Mouse (Mus musculus) cerebral cortex, adult 2 months (tissue): ENCODE data around the gene Actr8.

Source experiments
- WGBS: fragments of 180-500 bp; shearing (Covaris S2); methylation state at CpG from one replicate; pipeline ENCODE4 v1.1.7; 2018; 5-methylcytosine and 5-hydroxymethylcytosine counted together

Gene Actr8

DNA sequence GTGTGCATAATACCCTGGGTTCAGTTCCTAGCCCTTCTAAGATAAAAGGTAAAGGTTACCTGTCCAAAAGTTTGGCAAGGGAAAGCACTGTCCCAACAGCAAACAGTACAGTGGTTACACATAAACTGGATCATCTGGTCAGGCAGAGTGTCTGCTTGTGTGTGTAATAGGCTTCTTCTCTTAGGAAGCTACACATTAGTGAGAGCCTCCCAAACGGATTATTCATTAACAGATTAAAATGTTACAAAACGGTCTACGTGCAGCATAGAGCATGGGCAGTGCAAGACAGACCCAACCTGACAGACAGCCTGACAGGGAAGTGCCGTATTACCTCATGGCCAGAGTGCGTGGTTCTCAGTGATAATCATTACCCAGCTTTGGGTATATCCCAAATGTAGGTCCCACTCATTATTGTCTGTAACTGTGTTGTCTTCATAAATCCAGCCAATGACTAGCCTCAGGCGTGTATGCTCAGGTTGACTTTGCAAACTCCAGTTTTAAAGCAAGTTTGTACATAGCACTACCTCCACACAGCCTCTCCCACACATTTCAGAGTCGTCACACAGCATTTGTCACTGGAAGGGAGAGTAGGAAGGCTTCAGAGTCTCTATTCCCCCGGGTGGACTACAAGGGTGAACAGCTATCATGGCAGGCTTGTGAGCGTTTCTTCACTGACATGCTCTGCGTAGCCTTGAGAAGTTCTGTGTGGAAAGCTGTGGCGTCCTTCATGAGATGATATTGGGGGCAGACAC lies 18.0 kb downstream of the Actr8 start:
- WGBS, result 71% methylated on average over 11 of the region's 11 CpGs

DNA sequence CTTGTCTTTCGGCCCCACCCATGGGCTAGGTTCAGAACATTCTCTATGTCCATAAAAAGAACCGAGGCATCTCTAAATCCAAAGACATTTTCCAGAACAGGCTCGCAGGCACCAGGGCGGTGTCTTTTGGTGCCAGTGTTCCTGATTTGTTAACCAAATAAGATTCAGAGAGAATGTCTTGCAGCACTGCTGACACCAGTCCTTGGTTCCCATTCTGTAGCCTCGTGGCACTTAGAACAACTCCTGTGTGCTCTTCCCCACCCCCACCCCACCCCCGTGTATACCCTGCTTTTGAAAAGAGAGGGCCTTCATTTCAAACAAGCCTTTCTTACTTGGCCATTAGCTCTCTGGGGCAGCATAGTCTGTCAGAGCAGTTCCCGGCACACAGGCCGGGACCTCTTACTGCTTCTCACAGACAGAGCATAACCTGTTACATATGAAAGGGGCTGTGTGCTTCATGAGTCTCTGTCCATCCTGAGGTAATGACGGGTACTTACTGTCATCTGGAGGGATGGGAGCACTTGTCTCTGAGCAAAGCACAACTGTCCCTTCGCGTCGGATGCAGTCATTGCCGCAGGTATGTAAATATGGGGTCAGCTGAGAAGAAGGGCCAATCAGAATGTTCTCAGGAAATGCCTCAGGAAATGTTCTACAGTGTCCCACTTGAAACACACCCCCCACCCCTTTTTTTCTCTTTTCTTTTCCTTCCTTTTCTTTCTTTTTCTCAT lies 20.8 kb downstream of the Actr8 start:
- WGBS, result 50% methylated on average over 13 of the region's 13 CpGs

DNA sequence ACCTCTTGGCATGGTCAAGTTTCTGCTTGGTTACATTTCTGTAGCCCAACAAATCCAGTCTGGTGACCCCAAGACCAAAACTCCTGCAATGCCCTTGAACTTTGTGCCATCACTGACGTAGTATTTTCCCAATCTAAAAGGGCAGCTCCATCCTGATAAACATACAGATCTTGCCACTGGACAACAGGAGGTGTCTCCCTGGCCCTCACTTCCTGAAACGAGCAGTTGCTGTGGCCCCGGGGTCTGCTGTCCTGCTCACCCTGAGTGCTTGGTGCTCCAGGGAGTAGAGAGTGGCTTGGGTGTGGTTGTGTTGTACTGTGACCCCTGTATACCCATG lies 21.3 kb downstream of the Actr8 start:
- 71% methylated on average over 3 of the region's 3 CpGs for WGBS

DNA sequence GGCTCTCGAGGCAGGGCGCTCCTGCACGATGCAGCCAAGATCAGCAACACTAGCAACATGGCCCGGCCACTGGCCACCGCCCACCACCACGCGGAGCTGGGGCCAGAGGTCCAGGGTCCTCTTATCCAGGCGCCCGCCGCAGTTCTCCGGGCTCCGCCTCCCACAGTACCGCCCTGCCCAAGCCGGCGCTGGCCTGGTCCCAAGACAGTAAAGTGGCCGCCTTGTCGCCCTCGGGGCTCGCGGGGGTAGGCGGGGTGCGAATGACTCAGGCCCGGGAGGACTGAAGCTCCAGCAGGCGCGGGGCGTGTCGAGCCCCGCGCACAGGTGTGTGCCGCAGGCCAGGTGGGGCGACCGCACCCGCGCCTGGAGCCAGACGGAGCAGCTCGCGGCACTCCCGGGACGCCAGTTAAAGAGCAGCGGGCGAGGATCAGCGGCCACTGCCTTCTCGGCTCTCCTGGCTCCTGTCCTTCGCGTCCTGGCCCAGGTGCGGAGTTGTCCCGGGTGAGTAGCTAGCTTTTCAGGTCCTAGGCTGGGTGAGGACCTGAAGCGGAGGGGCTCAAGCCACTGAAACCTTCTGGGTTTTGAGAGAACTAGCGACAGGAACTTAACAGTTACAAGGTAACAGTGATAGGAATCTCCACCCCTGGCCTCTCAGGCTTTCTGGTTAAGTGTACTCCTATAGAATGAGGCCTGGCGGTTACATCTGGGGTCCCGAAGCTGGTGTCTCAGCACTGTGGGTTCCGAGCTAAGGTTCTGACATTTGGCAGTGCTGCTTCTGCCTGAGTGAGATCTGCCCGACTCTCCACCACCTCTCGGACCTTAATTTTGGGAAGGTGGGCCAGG lies 30.8 kb downstream of the Actr8 start, which contains the start of the genes Il17rb and Chdh:
TSS of gene Il17rb (minus strand) at position 164 of the 843 bp plus-strand sequence.
TSS of gene Chdh (plus strand) at position 291 of the 843 bp plus-strand sequence.
- WGBS, result 14% methylated on average over 54 of the region's 54 CpGs

DNA sequence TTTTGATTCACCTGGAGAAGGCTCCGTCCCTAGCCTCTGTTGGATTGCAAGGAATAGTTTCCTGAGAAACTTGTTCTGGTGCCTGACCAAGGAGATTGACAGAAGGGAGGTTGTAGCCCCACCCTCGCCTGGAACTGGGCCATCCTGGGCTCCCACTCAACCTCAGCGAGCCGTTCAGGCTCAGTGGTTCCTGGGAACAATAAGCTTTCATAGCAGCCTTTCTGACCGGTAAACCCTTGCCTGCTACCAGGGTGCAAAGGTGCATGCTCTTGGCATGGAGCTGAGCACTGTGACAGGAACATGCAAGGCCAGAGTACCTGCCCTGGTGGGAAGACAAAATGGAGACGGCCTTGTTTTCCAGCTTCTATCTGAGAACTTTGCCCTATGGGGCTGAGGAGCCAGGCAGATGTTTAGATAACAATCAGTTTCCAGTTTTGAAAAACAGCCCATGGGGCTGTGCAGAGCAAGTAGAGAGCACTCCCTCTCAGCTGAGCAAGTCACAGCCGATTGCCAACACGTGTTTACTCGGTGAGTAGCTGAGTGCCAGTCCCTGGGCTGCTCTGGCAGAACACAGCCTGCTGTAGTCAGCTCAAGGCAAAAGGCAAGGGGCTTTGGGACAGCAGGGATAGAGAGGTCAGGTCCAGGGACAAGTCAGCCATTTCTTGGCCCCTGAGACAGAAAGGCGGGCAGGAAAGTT lies 31.9 kb downstream of the Actr8 start:
- 48% methylated on average over 10 of the region's 10 CpGs for WGBS

DNA sequence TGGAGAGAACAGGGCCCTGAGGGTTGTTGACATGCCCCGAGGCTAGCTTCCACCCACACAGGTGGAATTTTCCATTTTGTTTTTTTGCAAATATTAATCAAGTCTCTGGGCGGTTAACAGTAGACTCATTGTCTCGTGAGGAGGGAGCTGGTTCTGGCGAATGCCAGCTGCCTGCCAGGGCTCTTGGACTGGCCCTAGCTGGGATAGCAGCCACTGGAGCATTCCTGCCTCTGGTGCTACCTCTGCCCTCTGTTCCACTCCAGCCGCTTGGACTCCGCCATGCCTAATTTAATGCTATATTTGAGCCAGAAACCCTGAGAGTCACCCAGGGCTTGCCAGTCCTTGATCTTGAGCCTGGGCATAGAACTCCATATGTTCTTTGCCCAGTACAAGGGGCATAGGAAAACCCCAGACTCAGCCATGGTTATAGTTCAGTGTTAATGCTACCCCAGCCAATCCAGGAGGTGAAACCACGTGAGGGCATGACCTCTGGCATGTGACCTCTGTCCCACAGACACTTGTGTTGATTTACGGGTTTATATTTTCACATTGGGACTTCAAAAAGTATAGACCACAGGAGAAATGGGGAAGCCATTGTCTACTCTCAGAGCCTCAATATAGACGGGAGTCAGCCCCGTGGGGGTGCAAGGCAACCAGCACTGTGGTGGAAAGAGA lies 33.9 kb downstream of the Actr8 start:
- WGBS, result 79% methylated on average over 10 of the region's 10 CpGs

DNA sequence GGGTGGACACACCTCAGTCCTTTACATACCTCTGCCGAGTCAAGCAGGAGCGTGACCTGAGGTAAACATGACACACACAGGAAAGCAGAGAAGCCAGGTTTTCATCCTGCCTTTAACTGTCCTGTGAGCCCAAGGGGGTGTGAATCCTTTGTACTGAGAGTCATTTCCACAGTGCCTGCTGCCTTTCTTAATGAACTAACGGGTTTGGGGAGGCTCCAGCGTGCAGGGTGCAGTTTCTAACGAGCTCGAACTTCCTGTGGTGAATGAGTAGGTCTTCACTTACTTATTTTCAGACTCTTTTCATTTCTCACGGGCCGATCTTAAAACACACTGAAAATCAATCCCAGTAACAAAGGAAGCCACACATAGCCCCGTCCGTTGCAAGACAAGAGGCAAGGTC lies 36.4 kb downstream of the Actr8 start:
- 79% methylated on average over 10 of the region's 10 CpGs for WGBS

DNA sequence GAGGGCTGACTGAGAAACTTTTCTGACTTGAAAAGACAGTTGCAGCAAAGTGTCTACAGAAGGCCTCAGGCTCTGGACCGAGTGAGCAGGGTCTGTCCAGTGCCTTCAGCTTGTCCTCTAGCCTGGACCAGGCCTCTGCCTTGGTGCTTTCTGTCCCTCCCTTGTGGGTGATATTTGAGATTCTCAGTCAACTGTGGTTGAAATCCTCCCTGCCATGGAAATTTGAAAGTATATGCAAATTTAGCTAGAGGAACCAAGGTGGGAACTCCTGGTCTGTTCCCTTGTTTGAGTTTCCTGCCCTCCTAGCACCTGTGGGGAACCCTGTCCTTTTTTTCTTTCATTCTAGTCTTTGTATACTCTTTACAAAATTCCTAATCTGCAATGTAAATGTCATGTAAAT lies 36.9 kb downstream of the Actr8 start:
- 86% methylated on average over 1 of the region's 1 CpGs for WGBS

DNA sequence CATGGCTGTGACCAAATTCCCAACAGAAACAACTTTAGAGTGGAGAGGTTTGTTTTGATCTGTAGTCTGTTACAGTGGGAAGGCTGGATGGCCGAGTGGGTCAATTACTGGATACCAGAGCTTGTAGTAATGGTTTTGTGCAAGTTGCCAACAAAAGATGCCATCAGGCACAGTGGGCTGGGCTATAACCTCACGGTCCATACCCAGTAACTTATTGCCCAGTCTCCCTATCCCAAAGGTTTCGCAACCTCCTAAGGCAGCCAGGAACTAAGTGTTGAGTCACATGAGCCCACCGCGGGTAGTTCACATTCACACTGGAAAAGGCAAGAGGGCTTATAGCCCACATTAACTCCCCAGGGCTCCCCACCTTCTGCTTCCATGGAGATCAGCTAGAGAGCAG lies 38.5 kb downstream of the Actr8 start:
- WGBS, result 83% methylated on average over 5 of the region's 5 CpGs

DNA sequence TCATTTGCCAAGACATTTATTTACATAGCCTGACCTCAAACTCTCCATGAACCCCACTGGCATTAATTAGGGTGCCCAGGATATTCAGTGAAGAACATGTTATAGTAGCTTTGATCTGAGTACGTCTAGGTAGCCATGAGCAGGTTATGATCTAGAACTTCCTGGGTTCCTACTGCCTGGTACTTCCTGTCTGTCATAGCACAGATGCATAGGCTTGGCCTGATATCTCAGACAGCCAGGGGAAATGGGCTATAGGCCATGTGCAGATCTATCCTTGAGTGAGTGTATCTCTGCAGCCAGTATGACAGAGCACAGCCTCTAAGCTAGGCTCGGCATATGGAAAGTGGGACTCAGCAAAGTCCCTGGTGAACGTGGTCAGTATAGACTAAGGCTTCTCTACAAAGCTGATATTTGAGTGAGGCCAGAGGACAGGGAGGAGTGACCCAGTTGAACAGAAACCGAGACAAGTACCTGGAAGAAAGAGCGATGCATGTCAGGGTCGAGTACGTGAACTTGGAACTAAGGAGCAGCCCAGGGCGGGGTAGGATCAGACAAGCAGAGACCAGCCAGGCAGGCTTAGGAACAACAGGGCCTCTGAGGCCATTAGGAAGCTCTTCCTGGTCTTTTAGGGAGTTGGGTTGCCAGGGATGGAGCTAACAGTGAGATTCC lies 39.8 kb downstream of the Actr8 start:
- WGBS, result 97% methylated on average over 8 of the region's 8 CpGs

DNA sequence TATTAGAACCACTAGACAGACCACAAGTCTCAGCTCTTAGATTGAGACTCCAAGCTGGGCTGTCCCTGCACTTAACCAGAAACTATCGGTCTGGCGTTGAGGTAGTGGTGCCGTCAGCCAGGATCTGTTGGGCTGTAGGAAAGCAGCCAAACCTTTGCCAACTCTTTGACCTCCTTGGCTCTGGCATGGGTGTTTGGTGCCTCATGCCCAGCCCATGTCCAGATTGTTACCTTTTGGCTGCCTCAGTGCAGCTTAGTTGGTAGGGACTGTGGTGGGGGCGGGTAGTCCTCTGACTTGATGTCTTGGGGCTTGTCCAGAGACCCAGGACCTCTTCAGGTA lies 40.3 kb downstream of the Actr8 start:
- WGBS, result 79% methylated on average over 4 of the region's 4 CpGs

DNA sequence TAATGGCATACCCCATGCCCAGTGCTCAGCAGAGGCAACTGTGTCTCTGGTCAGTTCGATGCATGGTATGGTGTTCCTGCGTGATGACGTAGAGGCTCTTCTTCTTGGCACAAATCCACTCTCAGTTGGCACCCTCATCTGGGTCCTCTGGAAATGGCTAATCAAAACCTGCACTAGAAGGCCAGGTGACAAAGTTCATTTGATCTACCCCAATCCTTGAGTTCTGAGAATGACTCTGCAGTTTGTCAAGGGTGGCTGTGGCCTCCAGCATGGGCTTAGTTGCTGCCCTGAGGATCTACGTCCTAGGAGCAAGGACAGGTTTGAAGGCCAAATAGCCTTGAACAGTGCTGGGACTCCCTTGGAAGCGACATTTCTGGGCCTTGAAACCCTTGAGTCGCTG lies 40.7 kb downstream of the Actr8 start:
- 94% methylated on average over 6 of the region's 6 CpGs for WGBS

DNA sequence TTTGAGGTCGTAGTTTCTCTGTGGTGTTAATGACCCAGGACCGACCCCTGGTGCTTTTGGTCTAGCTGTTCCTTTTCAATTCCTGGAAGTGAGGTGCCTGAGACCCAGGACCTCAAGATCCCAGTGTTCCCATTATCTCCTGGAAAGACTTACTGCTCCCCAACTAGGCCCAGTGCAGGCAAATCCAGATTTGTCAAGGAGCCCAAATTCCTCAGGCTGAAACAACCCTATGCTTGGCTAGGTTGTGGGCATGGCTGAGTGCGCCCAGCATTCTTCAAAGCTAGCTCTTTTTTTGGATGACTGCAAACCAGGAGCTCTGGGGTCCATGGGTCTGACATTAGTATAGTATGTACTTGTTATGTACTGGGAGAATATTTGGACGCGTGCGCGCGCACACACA lies 41.2 kb downstream of the Actr8 start:
- WGBS, result 97% methylated on average over 8 of the region's 8 CpGs

DNA sequence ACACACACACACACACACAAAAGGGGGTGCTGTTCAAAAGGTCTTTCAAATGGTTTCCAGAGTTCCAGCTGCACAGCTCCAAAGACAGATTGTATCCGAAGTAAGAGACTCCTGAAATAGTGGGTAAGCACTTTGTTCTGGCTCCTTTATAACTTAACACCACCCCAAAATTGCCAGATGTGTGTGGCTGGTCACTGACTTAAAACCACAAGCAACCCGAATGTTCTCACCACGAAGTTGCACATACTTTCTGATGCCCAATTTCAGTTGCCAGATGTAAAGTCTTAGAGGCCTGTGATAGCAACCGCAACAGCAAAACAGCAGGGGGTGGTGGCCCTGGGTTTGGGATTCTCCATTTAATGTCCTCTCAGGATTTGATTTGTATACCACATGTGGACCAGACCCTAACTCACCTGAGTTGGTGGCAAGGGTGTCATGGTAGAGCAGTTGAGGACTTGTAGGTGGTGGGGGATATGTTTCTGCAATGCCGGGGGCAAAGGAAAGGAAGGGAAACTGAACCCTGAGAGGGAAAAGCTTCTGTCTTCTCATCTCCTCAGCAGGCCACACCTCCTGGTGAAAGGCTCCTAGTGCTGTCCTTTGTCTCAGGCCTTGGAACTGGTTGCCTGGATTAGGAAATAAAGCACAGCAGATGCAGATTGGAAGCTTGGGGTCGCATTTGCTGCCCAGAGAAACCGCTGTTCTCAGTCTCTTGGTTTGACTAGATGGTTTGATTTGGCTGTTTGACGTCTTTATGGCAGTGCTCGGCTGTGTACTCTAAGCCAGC lies 41.8 kb downstream of the Actr8 start:
- WGBS, result 79% methylated on average over 9 of the region's 9 CpGs

DNA sequence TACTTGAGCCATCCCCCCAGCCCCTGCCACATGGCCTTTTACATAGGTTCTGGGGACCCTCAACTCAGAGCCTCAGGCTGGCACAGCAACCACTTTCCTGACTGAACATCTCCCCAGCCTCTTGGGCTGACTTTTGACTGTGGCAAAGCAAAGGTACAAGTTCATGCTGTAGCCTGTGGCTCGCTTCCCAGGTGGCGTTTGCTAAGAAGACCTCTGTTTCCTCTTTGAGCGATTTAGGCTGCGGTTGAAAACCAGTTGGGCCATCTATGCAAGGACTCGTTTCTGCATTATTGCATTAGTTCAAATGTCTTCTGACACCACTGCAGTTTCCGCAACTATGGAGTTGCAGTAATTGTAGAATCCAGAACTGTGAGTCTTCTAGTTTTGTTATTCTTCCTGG lies 44.3 kb downstream of the Actr8 start:
- 92% methylated on average over 6 of the region's 6 CpGs for WGBS

DNA sequence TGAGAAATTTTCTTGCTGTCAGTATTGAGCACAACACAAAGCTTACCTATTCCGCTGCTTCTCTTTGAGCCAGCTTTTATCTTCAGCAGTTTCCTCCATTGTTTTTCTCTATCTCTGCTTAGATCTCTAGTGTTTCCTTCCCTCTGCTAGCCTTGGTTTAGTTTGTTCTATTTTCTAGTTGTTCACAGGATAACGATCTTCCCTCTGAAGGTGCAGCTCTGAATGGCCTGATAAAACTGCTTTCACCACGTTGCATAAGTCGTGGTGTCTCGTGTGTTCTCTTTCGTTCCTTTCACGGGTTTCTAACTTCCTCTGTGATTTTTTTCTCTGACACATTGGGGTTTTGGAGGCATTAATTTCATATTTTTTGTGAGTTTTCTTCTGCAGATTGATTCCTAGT lies 46.2 kb downstream of the Actr8 start:
- WGBS, result 34% methylated on average over 7 of the region's 7 CpGs

DNA sequence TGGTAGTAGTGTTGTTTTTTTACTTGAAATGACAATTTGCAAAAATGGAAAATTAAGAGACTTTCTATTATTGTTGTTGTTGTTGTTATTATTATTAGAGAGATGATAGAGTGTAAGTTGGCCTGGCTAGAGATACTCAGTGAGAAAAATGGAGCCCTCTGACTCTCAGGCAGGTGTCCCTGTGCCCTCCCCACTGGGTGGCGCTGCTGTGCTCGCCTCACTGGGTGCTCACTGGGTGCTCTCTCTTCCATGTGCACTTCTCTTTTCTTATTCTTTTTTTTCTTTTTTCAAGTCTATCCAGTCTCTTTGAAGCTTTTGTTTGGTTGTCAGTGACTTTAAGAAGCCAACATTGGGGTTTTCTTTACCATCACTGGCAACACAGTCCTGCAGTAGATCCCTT lies 49.2 kb downstream of the Actr8 start:
- WGBS, result 35% methylated on average over 2 of the region's 2 CpGs

DNA sequence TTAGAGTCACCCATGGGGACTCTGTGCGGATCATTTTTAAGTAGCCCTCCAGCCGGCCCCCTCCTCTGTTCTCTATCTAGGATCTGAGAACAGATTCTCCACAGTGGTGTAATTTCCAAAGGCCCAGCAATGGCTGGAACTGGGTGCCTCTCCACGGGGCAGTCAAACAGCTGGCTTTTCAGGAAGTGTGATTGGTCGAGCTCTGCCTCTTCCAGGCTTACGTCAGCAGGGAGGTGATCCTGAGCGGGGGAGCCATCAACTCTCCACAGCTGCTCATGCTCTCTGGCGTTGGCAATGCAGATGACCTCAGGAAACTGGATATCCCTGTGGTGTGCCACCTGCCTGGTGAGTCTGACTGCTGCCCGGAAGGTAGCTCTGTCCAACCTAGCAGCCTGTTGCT lies 55.3 kb downstream of the Actr8 start:
- WGBS, result 67% methylated on average over 8 of the region's 8 CpGs

DNA sequence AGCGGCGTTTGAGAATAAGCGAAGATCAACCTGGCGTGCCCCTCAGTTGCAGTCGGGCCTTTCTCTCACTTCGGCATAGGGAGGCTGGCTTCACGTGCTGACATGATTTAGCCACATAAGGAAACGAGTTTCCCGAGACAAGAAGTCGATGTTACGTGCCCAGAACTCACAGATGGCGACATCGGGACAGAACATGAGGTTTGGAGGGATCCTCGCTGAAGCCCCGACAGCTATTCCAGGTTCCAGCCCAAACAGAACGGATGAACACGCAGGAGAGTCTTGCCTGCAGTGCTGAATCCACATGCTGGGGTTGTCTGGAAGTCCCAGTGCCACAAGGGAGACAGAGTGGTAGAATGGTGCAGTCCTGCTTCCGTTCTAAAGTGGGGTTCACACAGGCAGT lies 60.3 kb downstream of the Actr8 start:
- 63% methylated on average over 18 of the region's 18 CpGs for WGBS

DNA sequence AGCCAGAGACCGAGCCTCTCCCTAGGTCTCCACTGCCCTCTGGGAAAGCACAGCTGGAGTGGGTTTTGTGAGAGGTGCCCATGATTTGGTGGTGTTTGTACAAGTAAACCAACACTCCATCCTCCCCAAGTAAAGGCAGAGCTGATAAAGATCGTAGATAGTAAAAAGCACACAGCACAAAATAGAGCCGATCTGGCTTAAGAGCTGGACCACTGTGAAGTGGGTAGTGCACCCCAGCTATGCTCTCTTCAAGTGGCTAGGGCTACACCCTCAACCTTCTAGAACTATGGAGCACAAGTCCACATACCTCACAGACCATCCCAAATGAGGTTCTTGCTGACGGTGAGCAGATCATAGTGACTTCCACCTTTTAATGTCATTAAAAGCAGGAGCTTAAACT lies 61.3 kb downstream of the Actr8 start:
- 91% methylated on average over 4 of the region's 4 CpGs for WGBS
